Mouse (Mus musculus): ENCODE data around the gene Aldh9a1.

DNA sequence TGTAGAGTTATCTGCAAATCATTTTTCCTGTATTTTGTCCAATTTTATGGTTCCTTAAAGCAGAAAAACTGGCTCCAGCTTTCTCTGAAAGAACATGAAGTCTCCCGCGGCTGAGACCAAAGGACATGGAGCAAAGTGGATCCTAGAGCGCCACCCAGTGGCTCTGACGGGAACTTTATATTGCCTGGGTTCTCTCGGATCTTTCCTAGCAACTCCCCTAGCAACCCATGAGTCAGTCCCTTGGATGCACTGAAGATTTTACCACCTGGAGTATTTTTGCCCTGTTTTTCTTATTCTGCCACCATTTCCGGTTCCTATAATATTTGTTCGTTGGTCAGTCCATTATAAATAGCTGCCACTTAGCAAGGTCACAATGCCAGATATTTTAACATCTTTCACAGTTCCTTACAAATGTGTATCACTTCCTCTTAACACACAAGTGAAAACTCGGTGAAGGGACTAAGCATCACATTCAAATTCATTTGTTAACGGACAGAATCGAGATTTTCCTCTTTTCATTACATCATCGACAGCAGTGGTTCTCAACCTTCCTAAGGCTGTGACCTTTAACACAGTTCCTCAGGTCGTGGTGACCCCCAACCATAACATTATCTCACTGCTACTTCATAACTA is 12.2 kb upstream of the Aldh9a1 start:
- peak; percentile 89 for TF ChIP-seq CTCF (IDR thresholded peaks at IDR 0.05)
- 0 out of 2 replicates have a peak, but pooled peaks have one; percentile 28 for TF ChIP-seq EP300 (IDR thresholded peaks at IDR 0.05)

Measured in lung, postnatal 0 days (tissue).